Mouse (Mus musculus): Measurements from ENCODE around the gene Notch1.

The Notch1 gene

DNA sequence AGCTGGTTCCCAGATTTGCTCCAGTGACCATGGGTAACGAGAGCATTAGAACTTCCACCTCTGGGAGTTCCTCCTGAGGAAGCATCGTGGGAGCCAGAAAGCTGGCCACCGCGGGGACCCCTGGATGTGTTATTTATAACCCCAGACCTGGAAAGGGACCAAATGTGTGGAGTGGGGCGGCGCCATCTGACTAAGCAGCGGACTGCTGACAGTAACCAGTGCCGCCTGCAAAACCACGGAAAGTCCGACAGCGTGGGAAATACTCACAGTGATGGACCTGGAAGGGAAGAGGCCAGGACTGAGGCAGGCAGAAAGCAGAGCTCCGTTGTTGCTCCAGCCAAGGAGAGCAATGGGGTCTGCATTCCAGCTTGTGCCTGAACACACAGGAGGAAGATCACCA, at the start of gene Notch1:
TSS of gene Notch1 (minus strand) at position 389 of the 400 bp plus-strand sequence.
- no peak for DNase-seq (ENCODE audit: low read depth, low spot score)

DNA sequence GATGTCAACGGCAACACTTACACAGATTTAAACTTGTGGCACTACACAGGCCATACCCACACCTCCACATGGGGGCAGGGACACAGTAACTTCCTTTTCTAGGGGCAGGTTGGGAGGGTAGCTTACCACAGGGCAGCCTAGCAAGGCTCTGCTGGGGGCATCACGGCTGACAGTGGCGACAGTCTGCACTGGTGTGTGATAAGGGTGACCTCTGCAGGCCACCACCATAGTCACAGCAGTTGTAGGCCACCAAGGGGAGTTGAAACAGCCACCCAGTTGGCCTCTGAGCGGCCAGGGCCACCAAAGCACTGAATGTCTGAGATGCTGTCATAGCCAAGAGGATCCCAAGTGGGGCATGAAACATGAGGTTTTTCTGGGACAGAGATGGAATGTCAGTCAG, 49.8 kb upstream of the Notch1 start:
- no peak for DNase-seq (ENCODE audit: low read depth, low spot score)

DNA sequence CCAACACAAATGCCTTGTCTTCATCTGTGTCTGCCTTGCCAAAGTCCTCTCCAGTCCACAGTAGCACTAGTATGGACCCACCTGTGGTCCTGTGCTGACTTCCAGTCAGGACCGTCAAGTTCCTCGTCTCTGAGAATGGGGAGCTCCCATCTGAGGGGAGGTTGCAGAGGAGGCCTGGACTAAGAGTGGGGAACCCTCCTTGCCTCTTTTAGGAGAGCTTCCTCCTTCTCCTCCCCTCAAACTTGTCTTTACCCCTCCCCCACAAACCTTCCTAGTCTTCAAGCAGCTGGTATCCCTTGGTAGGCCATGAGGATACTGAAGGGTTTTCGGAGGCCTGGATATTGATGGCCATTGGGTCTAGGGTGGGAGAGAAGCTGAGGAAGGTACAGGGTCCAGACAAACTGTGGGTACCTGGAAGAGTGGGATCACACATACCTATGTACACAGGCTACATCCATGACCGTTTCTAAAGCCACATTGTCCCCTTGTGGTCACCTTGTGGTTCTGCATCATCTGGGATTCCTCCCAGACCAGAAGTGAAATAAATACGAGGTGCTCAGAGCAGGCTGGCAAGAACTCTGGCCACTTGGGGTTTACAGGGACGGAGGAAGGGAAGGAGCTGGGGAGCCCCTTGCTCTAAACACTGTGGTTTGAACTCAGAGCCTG, 45.0 kb upstream of the Notch1 start:
- no peak for DNase-seq (ENCODE audit: low read depth, low spot score)

DNA sequence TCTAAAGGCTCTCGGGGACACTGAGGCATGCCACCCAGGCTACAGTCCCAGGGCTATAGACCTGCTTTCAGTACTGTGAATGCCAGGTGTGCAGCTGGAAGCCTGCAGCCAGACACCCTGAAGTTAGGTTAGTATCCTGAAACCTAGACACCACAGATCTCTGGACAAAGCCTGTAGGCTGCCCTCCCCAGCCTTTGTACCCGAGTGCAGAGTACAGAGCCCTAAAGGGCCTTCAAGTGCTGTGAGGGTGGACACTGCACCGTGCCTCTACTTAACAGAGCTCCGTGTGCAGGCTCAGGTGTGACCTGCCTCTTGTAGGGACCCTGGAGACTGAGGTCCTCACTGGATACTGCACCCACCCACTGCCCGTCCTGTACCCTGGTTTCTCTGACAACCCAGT, 44.0 kb upstream of the Notch1 start:
- DNase-seq (ENCODE audit: low read depth, low spot score) = no peak

DNA sequence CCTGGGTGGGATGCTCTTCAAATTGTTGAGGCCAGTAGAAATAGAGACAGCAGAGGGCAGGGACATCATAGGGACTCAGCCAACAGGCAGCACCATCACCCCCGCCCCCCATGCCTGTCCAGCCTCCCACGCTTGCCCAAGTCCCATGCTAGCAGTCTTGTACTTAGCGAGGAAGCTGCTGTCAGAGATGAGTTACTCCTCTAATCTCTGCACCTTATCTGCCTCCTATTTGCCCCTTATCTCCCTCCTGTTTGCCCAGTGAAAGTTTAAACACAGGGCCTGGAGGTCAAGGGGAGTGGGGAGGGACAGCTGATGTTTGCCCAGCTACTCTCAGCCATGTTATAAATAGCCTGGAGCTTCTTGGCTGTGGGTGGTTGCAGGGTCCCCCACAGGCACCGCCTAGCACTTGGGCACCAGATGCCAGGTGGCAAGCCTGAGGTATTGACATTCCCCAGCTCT, 40.1 kb upstream of the Notch1 start:
- DNase-seq (ENCODE audit: low read depth, low spot score) = no peak

DNA sequence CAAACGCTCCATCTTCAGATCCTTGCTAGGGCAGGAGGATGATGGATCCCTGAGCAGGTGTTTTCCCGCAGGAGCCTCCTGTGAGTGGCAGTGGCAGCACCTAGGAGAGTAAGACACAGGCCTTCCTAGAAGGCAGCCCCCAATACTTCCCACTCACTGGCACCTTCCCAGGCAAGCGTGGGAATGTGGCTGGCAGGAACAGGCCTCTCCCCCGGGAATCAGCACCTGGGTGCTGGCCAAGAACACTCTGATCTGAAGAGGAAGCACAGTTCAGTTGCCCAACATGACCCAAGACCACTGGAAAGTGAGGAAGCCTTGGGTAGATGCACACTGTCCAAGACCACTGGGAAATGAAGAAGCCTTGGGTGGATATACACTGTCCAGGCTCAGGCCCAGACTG, 38.6 kb upstream of the Notch1 start:
- no peak for DNase-seq (ENCODE audit: low read depth, low spot score)

DNA sequence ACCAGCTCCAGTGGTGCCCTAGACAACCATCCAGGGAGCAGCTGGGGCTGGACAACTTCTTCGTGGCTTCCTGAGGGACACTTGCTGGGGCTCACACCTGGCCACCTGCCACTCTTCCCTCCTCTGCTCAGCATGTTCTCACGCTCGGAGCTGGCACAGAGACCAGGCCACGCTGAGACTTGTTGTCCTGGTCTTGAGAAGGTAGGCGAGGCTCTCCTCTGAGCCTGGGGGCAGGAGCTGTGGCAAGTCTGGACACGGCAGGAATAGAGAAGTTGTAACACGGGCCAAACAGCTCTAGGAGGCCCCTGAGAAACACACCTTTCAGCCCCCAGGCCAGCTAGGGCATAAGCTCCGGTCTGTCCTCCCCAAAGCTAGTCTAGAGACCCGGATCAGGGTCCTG, 37.4 kb upstream of the Notch1 start:
- DNase-seq (ENCODE audit: low read depth, low spot score) = no peak

DNA sequence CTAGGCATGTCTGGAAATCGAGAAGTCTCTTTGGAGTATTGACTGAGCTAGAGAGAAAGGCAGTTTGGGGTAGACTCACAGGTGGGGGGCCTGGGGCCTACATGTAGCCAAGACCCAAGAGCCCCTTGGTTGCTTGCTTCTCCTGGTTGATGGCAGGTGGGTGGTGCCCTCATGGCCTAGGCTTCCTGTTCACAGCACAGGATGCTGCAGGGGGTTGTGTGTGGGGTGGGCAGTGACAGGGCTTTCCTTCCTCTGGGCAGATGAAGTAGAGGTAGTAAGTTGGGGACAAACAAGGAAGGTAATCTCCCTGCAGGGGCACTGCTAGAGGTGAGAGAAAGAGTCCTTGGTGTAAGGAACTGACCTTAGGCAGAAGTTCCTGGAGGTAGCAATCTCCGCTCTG, 35.6 kb upstream of the Notch1 start:
- DNase-seq (ENCODE audit: low read depth, low spot score) = no peak

DNA sequence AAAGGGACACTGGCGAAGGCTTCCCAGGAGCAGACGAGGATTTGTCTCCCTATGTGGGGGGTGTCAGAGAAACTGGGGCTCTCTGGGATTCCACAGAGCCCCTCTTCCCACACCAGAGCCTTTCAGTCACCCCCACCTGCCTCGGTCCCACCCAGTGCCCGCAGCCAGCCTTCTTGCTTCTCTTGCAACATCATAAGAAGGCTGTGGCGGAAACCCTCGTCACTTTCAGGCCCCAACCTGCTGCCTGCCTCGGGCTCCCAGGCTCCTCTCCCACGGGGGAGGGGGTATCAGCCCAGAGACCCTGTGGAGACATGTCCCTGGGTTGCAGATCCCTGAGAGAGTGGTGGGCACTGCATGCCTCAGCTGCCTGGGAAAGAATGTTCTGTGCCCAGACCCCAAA, 35.0 kb upstream of the Notch1 start:
- no peak for DNase-seq (ENCODE audit: low read depth, low spot score)

DNA sequence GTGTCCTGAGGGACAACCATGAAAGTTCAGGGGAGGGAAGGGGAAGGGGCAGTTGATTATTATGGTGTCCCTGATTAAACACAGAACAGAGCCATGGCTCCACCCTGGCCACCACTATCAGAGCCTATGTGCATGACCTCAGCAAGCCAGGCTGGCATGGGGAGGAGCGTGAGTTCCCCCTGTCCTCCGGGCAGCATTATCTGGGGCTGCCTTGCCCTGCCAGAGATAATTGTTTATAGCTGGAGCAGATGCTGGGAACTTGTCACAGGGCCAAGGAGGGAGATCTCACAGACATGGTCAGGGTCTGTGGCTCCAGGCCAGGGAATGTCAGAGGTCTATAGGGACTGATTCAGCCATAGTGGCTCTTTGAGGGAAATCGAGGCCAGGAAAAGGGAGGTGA, 34.3 kb upstream of the Notch1 start:
- DNase-seq (ENCODE audit: low read depth, low spot score) = no peak

DNA sequence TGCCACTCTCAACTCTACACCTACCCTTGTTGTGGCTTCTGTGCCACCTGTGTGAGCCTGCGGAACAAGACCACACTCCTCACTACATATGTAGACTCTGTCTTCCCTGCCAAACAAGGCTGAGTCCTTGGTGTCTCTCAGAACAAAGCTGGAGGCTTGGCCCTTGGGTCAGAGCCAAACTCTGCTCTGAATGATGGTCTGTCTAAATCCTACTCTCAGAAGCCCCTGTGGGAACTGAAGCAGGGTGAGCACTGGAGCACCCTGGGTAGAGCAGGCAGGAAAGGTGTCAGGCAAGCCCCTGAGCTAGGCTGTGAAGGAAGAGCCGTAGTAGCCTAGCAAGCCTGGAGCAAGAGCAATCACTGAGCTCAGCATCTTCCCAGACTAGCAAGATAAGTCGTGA, 33.7 kb upstream of the Notch1 start:
- no peak for DNase-seq (ENCODE audit: low read depth, low spot score)

DNA sequence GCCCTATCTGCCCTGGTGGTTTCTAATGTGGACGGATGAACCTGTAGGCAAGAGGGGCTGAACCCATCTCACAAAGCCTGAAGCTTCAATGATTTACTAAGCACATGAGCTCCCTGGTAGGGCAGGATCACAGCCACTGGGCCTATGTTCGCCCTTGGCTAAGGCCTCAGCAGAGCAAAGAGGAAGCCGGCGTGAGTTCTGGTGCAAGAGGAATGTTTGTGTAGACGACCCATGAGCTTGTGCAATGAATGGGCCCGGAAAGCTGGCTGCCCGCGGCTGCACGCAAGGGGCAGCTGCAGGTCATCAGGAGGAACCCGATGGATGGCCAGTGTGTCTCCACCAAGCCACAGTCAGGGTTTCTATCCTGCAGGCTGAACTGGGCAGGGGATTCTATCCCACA, 33.3 kb upstream of the Notch1 start:
- no peak for DNase-seq (ENCODE audit: low read depth, low spot score)

DNA sequence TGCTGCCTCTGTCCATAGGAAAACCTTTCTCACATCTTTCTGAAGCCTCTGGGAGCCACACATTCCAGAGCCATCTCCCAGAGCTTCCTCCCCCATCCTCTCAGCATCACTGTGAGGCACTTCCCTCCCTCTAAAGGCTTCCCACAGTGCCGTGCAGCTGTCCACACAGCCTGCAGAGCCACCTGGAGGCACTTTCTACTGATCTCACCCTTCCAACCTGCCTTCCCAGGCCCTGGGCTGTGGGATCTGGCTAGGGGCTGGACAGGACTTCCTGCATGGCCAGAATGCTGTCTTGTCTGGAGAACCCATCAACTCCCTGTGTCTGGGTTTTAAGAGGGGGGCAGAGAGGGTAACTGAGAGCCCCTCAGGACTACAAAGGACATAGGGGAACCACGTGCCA, 31.0 kb upstream of the Notch1 start:
- DNase-seq (ENCODE audit: low read depth, low spot score) = no peak

DNA sequence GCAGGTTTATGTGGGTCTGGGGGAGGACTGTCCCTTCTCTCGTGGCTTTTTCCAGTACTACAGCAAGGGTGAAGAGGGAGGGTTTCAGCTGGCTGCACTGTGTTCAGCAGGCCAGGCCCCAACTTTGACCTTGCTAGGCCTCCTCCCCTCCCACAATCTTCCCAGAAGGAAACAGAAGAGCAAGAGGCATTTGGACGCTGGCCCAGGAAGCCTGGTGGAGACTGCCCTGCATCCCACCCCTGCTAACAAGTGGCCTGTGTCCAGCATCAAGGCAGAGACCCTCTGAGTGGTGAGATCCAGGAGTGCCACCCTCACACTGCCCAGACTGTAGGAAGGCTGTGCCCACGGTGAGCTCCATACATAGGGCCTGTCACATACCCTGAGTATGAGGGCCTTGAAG, 27.8 kb upstream of the Notch1 start:
- no peak for DNase-seq (ENCODE audit: low read depth, low spot score)

DNA sequence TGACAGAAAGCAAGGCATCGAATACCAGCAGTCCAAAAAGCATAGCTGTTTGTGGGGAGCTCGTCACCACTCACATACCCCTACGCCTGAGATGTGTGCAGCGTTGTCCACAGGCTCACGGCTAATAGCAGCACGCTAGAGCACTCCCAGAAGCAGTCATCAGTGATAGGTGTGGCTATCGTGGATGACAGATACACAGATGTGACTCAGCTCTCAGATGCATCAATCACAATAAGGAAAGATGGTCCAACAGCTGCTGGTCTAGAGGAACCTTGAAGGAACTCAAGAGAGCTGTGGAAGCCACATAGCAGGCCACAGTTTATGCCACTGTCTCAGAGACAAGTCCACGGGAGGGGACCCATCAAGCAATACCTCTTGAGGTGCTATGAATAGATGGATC, 27.3 kb upstream of the Notch1 start:
- no peak for DNase-seq (ENCODE audit: low read depth, low spot score)

DNA sequence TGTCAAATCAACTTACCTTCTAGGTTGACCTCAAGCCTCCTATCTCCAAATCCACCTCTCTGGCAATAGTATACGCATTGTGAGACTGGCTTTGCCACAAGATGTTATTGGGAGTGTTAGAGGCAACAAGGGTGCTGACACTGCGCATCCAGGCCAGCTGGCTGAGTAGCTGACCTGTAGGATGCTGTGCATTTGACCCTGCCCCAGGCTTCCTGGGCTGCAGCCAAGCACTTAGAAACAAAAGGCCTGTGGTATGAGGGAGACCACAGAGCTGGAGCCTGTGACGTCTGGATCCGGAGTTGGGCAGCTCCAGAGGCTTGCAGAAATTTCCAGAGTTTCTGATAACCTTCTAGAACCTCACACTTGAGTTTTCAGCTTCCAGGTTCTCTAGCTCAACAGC, 26.7 kb upstream of the Notch1 start:
- DNase-seq (ENCODE audit: low read depth, low spot score) = no peak

DNA sequence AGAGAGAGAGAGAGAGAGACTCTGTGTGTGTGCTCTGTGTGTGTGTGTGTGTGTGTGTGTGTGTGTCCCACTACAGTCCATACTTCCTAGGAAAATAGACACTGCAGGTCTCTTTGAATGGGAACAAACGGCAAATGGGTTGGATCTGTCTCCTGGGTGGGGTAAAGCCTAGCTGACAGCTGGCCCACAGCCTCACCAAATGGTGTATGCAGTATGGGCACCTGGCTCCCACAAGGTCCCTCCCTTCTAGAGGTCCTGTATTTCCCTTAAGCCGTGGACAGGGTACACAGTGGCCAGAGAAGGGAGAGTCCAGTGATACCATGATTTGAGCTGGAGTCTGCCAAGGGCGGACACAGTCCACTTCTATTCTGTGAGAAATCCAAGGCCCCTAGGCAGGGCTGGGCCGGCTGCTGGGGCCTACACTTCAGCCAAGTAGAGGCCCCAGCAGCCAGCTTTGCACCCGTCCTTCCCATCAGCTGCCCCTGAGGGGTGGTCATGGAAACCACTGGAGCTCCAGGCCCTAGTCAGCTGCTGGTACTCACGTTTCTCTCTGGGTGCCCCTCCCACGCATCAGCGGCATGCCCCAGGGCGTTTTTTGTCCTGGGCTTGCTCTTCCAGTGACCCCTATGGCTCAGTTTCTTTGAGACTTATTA, 24.9 kb upstream of the Notch1 start:
- no peak for DNase-seq (ENCODE audit: low read depth, low spot score)

DNA sequence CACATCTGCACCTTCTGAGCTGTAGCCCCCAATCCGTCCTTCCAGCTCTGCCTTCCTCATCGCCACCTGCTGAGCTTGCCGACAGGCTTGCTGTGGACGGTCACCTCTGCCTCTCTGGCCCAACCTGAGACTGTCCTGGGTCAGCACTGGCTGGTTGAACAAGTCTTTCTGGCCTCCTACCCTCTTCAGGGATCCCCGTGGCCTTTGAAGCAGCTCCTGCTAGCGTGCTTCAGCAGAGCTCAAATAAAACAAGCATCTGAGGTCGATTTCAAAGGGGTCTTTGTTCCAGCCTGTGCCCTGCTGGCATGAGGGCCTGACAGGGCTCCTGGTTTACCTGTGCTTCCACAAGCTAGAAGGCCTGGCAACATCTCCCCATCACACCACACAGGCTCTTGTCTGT, 24.3 kb upstream of the Notch1 start:
- no peak for DNase-seq (ENCODE audit: low read depth, low spot score)

DNA sequence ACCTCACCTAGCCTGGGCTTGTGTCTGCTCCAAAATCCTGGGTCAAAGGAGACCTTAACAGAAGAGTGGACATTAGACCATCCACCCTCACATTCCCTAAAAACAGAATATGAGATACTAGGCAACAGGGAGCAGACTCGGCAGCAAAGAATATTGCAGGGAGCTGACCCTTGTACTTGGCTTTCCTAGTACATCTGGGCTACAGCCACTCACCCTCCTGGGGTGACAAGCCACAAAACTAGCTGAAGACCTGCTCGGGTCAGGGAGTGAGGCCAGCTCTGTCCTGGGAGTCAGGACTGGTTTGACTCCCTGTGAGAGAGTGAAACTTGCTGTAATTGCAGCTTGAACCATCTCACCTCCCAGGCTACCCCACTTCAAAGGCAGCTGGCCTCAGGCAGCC, 23.1 kb upstream of the Notch1 start:
- no peak for DNase-seq (ENCODE audit: low read depth, low spot score)

DNA sequence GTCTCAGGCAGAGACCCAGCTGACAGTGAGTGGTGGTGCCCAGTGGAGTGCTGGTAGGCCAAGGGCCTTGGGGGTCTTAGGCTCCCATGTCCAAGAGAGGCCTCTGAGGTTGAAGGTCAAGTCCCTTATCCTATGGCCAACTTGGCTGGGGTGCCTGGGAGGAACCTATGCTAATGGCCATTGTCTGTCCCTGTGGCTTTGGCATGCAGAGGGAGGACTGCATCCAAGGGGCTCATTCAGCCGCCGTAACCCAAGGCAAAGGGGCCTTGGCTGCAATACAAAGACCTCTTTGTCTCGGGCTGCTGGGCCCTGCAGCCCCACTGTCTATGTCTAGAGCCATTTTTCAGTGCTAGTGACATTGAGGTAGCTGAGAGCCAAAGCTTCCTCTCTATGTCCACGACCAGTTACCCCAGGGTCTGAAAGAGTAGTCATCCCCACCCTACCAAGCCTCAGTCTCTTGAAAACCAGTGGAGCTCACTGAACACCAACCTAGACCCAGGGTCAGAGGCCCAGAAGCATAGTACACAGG, 19.1 kb upstream of the Notch1 start:
- DNase-seq (ENCODE audit: low read depth, low spot score) = no peak

DNA sequence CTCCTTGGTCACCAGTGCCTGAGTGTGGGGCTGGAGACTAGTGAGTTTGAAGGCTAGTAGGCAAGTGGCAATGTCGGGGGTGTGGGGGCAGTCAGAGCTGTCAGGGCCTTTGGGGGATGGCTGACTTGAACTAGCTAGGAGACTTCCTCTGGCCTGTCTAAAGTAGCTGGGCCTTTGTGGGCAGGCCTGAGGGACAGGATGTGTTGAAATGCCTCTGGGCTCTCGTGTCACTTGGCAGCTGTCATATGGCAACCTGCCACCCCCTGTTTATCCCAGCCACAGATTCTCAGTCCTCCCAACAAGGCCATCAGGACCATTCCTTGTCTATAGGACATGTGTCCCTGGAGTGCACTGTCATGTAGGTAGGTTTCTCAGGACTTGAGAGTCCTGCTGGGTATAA, 18.2 kb upstream of the Notch1 start:
- DNase-seq (ENCODE audit: low read depth, low spot score) = no peak

DNA sequence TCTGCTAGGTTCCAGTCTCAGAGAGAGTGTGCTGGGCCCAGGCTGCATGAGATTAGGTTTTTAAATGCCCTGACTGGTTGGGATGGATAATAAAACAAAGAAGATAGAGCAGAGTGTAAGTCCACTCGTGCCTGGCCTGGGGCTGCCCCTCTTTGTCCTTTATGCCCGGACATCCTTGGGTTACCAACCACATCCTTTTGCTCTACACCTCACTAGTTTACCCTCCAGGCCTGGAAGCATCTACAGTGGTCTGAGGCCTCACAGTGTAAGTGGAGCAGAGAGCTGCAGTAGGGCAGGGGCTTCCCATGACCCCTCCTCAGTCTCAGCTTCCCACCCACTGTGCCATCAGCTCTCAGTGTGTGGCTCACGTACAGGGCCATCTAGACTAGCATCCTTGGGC, 17.7 kb upstream of the Notch1 start:
- DNase-seq (ENCODE audit: low read depth, low spot score) = no peak

DNA sequence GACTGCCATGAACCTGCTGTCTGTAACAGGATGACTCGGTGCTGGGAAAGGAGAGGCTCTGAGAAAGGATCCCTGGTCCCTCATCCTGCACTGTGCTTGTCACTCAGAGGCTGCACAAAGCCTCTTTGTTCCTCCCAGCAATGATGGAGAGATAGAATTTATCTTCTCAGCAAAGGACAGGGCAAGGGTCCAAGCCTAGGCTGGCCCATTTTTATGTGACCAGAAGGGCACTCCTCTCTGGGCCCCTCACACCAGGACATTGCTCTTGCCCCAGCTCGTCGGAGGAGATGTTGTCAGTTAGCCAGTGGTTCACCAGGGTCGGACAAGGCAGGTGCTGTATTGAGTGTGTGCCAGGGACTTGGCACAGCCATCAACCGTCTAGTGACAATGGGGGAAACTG, 16.8 kb upstream of the Notch1 start:
- no peak for DNase-seq (ENCODE audit: low read depth, low spot score)

DNA sequence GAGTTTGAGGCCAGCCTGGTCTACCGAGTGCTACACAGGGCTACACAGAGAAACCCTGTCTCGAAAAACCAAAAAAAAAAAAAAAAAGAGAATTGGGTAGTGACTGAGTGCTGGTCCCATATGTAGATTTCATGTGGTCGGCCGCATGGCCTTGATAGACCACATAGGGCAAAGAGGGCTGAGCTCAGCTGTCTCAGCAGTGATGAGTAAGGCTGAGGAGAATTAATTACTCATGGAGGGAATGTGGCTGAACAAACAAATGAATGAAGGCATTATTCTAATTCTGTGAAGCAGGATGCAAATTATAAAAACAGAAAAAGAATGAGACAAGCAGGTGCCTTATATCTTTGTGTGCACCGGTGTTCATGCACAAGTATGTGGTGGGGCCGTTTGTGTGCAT, 15.4 kb upstream of the Notch1 start:
- no peak for DNase-seq (ENCODE audit: low read depth, low spot score)

All from retina, adult 2 months (tissue).